Mouse (Mus musculus): ENCODE data around the gene Erbb3. TPM values are rescaled to one million over a fixed set of nuclear protein-coding genes. Genes with fewer than 3 reads are reported as not detected.
"Not testable (repeated sequence)": the region's sequence is repeated elsewhere in the genome, so short reads cannot be mapped to it uniquely, and the experiment has no call there.

Gene Erbb3
- 1.3 and 2.0 TPM in 2 replicates for polyA plus RNA-seq (2012; ENCODE audit: insufficient read depth, insufficient read length, missing spikeins)

DNA sequence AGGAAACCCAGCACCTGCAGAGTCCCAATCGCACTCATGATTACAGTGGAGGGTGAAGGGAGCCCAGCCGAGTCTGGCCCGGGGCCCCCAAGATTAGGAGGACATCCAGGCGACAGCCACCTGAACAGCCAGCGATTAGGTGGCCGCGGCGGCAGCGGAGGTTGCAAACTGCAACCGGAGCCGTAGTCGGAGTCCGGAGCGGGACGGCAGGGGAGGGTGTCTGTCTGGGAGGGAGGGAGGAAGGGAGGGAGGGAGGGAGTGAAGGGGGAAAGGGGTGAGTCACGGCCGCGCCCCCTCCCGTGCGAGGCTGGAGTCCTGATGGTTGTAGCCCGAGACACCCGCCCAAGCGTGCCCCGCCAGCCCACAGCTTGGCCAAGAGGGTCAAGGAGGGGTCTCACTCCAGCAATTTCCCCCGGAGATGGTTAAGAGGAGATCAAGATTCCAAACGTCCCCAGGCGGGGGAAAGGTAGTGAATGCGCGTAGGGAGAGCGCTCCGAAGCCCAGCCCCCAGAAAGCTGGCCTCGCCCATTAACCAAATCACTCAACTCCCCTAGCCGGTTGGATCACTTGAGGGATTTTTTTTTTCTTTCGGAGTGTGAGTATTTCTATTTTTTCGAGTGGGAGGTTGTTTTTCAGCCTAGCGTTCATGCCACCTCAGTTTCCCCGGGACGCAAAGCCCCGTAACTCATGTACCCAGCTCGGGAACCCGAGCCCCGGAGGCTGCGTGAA lies at the start of gene Erbb3:
Erbb3 (minus strand) TSS at position 189 of the 729 bp plus-strand sequence.
- Histone ChIP-seq H3K27ac (replicated peaks; ENCODE audit: low read depth, low read length) (no peak within 1 kb of the TSS), H3K4me3 (ENCODE audit: insufficient read depth, low read depth, low read length) (peak within 1 kb of the TSS; percentile 68), H3K4me1 (ENCODE audit: control insufficient read depth, insufficient read depth, insufficient read length, low read length) (no peaks in the 10 kb centered on the region)

DNA sequence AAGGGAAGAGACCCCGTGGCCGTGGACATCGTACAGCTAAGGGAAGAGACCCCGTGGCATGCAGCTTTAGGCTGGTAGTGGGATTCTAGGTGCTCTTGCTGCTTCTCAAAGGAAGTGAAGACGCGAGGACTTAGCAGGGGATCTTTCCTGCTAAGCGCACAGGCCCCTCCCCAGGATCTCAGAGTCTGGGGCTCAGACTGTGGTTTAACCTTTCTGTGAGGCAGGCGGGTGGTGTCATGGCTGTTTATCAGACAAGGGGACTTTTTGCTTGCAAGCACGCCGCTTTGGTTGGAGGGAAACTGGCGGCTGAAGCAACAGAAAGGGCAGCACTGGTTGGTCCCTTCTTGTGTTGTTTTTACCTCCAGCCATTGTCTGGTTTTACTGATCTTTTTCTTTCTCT lies 47.6 kb upstream of the Erbb3 start:
- no peak overlapping the region for H3K4me3 ChIP-seq (ENCODE audit: insufficient read depth, low read depth, low read length)
- no peak overlapping the region for H3K27ac ChIP-seq (replicated peaks; ENCODE audit: low read depth, low read length)
- H3K4me1 ChIP-seq (ENCODE audit: control insufficient read depth, insufficient read depth, insufficient read length, low read length) = no peaks in the 10 kb centered on the region

DNA sequence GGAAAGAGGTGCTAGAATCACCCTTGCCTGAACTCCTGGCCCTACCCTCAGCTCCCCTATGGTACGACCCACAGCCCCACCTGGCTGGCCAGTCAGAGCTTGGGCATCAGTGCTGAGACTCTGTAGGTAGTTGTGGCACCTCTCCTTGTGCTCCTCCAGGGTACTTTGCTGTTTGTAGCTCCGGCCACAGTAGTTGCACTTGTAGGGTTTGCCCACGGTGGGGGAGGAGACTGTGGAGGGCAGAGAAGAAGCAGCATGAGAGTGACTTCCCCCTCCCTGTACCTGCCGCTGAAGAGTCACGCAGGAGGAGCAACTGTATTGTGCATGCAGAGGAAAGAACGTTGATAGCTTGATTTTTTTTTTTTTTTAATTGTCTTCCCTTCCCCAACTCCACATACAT lies 47.1 kb upstream of the Erbb3 start:
- H3K4me1 ChIP-seq (ENCODE audit: control insufficient read depth, insufficient read depth, insufficient read length, low read length) = no peaks in the 10 kb centered on the region
- H3K27ac ChIP-seq (replicated peaks; ENCODE audit: low read depth, low read length) = no peak overlapping the region
- H3K4me3 ChIP-seq (ENCODE audit: insufficient read depth, low read depth, low read length) = no peak overlapping the region

DNA sequence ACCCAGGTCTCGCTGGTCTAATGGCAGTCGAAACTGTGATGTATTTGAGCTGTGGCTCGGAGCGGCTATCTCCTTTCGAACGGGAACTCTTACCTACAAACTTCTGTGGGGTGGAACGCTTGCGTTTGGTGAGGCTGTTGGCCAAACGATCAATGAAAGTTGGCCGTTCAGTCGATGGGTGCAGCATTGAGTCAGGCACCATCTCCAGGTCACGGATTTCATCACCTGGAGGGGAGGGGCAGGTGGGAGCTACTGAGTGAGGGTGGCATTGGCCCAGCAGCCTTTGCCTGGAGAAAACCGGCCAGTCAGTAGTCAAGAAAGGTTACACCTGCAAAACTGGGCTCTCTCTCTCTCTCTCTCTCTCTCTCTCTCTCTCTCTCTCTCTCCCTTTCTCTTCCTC lies 46.2 kb upstream of the Erbb3 start:
- Histone ChIP-seq H3K27ac (replicated peaks; ENCODE audit: low read depth, low read length) (no peak overlapping the region), H3K4me1 (ENCODE audit: control insufficient read depth, insufficient read depth, insufficient read length, low read length) (no peaks in the 10 kb centered on the region)

DNA sequence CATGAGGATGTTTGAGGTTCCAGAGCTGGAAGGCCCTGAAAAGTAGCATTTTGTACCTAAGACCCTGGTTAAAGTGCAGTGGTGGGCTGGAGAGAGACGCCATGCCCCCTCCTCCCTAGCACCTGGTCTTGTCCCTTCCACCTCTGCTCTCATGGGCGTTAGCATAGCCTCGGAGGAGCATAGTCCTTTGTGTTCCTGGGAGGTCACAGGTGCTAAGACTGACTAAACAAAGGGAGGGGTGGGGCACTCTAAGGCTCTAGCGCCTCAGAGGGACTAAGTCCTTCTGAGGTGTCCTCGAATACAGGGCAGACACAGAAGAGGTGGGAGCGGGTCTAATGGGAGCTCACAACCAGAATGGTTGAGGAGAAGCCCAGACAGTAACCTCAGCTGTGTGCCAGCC lies 42.1 kb upstream of the Erbb3 start:
- no peaks in the 10 kb centered on the region for H3K4me1 ChIP-seq (ENCODE audit: control insufficient read depth, insufficient read depth, insufficient read length, low read length)
- no peak overlapping the region for H3K4me3 ChIP-seq (ENCODE audit: insufficient read depth, low read depth, low read length)
- no peak overlapping the region for H3K27ac ChIP-seq (replicated peaks; ENCODE audit: low read depth, low read length)

More for the DNA sequence above, 46.2 kb upstream of the Erbb3 start:
- H3K4me3 ChIP-seq (ENCODE audit: insufficient read depth, low read depth, low read length) = no peak overlapping the region

DNA sequence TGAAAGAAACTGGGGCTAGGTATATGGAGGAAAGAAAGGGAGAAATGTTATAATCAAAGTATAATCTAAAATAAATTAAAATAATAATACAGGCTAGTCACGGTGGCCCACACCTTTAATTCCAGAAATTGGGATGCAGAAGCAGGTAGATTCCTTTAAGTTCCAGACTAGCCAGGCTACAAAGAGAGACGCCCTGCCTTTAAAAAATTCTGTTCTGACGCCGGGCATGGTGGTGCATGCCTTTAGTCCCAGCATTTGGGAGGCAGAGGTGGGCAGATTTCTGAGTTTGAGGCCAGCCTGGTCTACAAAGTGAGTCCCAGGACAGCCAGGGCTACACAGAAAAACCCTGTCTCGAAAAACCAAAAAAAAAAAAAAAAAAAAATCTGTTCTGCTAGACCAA lies 40.9 kb upstream of the Erbb3 start:
- not testable (repeated sequence) for H3K4me1 ChIP-seq (ENCODE audit: control insufficient read depth, insufficient read depth, insufficient read length, low read length); H3K4me3 ChIP-seq (ENCODE audit: insufficient read depth, low read depth, low read length); H3K27ac ChIP-seq (replicated peaks; ENCODE audit: low read depth, low read length)

DNA sequence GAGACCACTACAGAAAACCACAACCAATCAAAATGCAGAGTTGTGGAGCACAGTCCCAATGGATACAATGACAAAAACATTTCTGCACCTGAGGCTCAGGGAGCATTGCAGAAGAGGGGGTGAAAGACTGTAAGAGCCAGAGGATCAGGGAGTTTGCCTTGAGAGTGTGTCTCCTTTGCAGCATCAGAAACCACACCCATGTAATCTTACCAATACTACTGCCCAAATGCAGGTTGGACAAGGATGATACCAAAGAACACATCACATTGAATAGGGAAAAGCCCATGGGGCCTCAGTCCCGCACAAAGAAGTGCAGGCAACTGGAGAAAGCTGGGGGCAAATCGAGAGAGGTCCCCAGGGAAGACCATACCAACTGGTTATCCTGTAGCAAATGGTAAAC lies 40.3 kb upstream of the Erbb3 start:
- Histone ChIP-seq H3K4me1 (ENCODE audit: control insufficient read depth, insufficient read depth, insufficient read length, low read length) (peaks cover 4% of the 10 kb centered on the region), H3K27ac (replicated peaks; ENCODE audit: low read depth, low read length) (no peak overlapping the region)

DNA sequence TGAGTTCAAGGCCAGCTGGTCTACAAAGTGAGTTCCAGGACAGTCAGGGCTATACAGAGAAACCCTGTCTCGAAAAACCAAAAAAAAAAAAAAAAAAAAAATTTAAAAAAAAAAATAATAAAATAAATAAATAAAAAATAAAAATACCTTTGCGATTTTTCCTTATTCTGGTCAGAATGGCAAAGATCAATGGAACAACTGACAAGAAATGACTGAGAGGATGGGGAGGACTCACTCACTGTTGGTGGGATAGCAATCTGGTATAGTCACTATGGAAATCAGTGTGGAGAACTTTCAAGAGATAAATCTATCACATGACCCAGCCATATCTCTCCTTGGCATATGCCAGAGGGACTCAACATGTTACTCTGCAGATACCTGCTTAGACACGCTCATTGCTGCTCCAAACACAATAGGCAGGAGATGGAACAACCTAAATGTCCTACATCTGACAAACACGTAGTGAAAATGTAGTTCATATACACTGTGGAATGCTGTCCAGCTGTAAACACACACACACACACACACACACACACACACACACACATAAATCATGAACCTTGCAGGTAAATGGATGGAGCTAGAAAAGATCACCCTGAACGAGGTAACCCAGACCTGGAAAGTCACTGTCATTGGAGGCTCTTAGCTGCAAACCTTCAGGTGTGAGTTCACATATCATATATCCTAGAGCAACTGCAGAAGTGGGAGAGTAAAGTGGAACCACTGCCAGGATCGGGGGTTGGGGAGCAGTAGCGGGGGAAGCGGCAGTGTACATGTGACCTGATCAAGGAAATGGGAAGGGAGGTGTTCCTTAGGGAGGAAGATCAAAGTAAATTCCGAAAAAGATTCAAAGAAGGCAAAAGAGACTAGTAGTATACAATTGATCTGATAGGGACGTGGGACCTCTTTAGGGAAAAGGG lies 38.2 kb upstream of the Erbb3 start:
- Histone ChIP-seq H3K27ac (replicated peaks; ENCODE audit: low read depth, low read length) (no peak overlapping the region), H3K4me3 (ENCODE audit: insufficient read depth, low read depth, low read length) (no peak overlapping the region), H3K4me1 (ENCODE audit: control insufficient read depth, insufficient read depth, insufficient read length, low read length) (peaks cover 4% of the 10 kb centered on the region)

More for the DNA sequence above, 40.3 kb upstream of the Erbb3 start:
- H3K4me3 ChIP-seq (ENCODE audit: insufficient read depth, low read depth, low read length) = no peak overlapping the region

DNA sequence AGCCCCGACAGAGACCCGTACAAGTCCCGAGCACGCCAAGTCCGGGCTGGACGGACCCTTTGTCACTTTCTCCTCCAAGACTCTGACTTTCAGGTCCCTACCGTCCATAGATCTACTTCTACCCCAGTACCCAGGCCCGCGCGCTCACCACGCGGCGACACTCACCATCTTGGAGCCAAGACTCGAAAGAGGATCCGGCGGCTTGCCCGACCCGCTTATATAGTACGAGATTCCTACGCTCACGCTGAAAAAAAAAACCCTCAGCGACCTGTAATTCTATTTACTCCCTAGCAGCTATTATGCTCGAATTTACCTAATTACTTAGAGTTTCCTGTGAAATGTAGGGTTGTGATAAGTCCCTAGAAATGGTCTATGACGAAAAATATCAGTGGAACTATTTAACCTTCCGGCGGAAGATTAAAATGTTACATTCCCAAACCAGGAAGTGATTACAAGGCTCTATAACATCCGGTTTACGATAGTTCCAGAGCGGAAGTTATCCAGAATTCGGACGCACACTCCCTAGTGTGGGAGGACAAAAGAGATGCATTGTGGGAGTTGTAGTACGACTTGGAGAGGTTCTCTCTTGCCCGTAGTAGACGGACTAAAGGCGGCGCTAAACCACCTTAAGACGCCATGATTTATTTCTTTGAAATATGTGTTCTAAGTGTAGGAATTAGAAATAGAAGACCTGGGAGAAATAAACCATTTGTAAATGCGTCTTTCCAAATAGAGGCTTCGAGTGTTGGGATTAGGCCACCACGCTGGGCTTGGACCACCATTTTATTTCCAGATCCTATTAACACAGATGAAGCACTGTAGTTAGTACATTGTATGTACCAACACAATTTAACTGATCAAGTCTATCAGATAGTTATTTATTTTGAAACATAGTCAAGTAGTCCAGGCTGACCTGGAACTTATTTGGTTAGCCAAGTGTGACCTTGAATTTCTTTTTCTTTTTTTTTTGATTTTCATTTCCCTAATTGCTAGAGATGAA lies 37.2 kb upstream of the Erbb3 start, which contains the start of gene Rps26:
Rps26 (minus strand) TSS at position 437 of the 1,000 bp plus-strand sequence.
- Histone ChIP-seq H3K4me1 (ENCODE audit: control insufficient read depth, insufficient read depth, insufficient read length, low read length) (peaks cover 4% of the 10 kb centered on the region), H3K4me3 (ENCODE audit: insufficient read depth, low read depth, low read length) (peak within 1 kb of the TSS; percentile 97), H3K27ac (replicated peaks; ENCODE audit: low read depth, low read length) (peak within 1 kb of the TSS; percentile 83)

DNA sequence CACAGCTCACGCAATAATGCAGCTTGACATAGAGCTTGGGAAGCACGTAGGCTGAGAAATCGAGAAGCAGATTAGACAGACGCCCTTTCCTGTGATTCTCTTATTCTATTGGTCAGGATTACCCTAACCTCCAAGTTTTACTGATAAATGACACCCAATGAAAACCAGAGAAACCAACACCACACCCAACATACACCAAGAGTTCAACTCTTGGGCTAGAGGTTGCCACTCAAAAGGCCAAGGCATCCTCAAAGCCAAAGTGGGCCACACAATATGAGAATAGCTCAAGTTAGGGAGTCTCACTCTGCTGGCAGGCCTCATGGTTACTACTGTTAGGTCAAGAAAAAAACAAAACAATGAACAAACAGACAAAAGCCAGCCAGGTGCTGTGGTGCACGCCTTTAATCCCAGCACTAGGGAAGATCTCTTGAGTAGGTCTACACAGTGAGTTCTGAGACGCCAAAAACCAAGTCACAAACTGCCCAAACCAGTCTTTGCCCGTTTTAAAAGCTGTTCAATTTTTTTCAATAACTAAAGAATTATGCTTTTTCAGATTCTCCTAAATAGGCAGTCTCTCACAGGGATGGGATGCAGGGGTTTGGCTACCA lies 35.9 kb upstream of the Erbb3 start:
- no peak overlapping the region for H3K27ac ChIP-seq (replicated peaks; ENCODE audit: low read depth, low read length)
- H3K4me3 ChIP-seq (ENCODE audit: insufficient read depth, low read depth, low read length) = peak overlapping the region; percentile 97
- H3K4me1 ChIP-seq (ENCODE audit: control insufficient read depth, insufficient read depth, insufficient read length, low read length) = peaks cover 4% of the 10 kb centered on the region

DNA sequence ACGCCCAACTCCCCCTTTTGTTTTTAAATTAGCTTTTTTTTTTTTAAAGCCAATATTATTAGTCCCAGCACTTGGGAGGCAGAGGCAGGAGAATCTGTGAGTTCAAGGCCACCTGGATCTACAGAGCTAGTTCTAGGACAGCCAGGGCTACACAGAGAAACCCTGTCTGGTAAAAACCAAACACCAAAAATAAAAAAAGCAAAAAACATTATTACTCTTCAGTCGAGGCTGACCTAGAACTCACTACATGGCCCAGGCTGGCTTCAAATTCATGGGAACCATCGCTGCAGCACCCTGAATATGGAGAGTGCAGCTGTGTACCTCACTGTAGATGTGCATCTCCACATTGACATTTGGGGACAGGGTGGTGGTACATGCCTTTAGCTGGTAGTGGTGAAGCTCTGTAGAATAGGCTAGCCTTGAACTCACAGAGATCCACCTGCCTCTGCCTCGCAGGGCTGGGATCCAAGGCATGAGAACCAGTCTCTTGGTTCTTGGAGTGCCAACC lies 33.7 kb upstream of the Erbb3 start:
- not testable (repeated sequence) for H3K4me3 ChIP-seq (ENCODE audit: insufficient read depth, low read depth, low read length); H3K4me1 ChIP-seq (ENCODE audit: control insufficient read depth, insufficient read depth, insufficient read length, low read length); H3K27ac ChIP-seq (replicated peaks; ENCODE audit: low read depth, low read length)

DNA sequence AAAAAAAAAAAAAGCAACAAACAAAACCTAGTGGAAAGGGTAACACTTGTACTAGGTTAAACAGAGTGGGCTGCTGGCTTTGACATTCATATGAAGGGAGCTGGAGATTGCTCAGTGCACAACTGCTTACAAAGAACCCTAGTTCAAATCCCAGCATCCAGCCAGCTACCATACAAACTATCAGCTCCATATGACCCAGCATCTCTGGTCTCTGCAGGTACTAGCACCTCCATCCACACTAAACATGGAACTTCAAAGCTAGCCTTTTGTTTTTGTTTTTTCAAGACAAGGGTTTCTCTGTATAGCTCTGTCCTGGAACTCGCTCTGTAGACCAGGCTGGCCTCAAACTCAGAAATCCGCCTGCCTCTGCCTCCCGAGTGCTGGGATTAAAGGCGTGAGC lies 33.2 kb upstream of the Erbb3 start:
- peaks cover 4% of the 10 kb centered on the region for H3K4me1 ChIP-seq (ENCODE audit: control insufficient read depth, insufficient read depth, insufficient read length, low read length)
- no peak overlapping the region for H3K4me3 ChIP-seq (ENCODE audit: insufficient read depth, low read depth, low read length)
- H3K27ac ChIP-seq (replicated peaks; ENCODE audit: low read depth, low read length) = no peak overlapping the region

DNA sequence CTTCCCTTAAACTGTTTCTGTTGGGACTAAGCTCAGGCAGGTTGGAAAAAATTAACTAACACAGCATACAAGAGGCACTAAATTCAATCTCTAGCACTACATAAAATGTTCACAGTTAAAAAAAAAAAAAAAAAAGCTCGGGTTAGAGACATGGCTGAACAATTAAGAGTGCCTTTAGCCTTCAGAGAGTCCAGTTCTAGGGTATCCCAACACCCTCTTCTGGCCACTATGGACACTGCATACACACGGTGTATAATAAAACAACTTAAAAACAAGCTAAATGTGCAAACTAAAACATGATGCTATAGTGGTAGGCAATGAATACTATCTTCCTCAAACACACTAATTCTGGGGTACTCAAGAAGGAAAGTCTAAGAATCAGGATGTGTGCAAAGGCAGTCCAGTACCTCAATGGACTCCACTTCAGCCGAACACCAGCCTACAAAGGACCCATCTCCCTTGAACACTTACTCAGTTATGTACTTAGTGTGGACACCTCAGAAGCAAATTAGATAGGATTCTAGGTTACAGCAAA lies 32.6 kb upstream of the Erbb3 start:
- Histone ChIP-seq H3K4me1 (ENCODE audit: control insufficient read depth, insufficient read depth, insufficient read length, low read length) (peaks cover 4% of the 10 kb centered on the region), H3K4me3 (ENCODE audit: insufficient read depth, low read depth, low read length) (no peak overlapping the region), H3K27ac (replicated peaks; ENCODE audit: low read depth, low read length) (no peak overlapping the region)

DNA sequence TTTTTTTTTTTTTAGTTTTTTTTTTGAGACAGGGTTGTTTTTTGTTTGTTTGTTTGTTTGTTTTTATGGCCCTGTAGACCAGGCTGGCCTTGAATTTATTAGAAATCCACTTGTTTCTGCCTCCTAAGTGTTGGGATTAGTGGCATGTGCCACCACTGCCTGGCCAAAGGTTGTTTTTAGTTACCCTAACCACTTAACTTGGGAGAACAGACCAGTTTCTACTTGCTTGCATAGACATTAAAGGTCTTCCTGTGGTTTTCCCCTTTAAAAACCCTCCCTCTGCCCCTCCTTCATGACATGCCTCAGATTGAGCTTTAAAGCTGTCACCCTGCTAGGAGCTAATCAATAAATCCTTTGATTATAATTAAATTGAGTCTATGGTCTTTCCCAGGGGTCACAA lies 30.8 kb upstream of the Erbb3 start:
- peaks cover under 1% of the 10 kb centered on the region; the same call in 1 of the 2 replicates for H3K4me1 ChIP-seq (ENCODE audit: control insufficient read depth, insufficient read depth, insufficient read length, low read length)
- H3K27ac ChIP-seq (replicated peaks; ENCODE audit: low read depth, low read length) = no peak overlapping the region
- no peak overlapping the region for H3K4me3 ChIP-seq (ENCODE audit: insufficient read depth, low read depth, low read length)

All from brown adipose tissue, adult 24 weeks (tissue).